Mouse (Mus musculus) thymus, postnatal 36 days (tissue): Measurements from ENCODE around the gene Lrrn1.

ENCODE experiments used
- DNase-seq, 2 experiments: peaks; one replicate each; pipeline ENCODE4 v3.0.0; 2022; ENCODE audit warnings: mixed read lengths in 2 of 2

The Lrrn1 gene

DNA sequence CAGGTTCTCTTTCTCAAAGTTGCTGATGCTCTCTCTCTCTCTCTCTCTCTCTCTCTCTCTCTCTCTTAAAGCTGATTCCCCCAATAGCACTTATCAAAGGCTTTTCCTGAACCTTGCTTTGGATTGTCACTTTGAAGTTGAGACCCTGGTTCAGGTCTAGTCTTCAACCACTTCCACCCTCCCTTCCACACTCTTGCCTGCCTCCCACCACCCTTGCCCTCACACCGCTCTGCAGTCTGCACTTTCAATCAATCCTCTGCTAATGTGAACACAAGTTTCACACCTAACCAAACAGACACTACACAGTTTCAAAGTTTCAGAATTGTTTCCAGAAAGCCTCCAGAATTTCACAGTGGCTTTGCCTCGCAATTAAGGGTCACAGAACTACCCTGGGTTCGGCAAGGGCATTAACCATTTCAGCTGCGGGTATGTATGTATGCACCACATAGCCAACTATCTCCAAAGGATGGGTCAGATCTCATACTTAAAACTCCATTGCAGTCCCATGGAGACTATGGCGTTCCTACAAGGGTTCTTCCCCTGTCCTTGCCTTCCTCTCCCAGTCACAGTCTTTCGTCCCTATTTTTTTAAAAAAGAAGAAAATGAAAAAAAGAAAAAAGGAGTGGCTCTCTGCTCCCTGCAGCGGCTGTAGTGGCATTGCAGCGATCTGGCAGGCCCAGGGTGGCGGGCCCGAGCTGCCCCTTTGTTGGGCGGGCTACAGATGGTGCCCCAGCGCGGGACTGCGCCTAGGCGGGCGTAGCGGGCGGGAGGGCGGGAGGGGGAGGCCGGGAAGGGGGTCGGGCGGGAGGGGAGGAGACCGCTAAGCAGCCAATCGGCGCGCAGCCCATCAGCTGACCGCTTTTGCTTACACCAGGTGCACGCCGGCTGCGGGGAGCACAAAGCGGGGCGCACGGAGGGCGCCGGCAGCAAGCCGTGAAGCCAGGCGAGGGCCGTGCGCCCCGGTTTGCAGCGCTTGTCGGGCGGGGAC lies at the start of gene Lrrn1:
Lrrn1 (plus strand) TSS at position 892 of the 988 bp plus-strand sequence.
- peak in 1 of 2 experiments; percentile 3 for DNase-seq

DNA sequence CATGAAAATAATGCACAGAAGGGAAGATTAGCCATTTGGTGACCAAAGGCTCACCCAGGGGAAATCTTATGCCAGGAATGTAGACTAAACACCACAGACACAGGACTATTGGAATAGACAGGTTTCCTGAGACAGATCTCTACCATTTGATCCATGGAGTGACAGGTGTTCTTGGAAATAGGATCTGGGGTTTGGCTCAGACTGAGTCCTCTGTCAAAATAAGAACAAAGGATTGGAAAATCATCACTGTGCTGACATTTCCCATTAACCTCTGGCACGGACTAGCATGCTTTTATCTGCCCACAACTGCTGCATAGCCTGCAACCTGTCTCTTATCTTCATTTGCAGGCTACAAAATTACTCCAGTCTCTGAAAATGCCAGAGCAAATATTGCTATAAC lies 35.1 kb upstream of the Lrrn1 start:
- no peak for DNase-seq

DNA sequence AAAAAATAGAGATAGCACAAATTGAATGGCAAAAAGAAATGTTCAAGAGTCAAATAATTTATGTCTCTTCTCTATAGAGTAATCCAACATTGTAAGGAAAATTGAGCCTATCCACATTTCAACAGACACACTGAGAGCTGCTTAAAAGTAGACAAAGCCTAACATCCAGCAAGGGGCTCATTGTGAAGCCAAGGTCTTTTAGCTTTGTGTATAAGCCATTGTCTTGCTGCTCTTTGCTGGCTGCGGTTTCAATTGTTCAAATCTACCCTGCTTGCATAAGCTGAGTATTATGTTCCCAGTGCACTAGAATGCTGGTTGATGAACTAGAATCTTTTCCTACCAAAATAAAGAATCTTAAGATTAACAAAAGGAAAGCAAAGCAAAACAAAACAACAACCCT lies 33.7 kb upstream of the Lrrn1 start:
- no peak for DNase-seq

DNA sequence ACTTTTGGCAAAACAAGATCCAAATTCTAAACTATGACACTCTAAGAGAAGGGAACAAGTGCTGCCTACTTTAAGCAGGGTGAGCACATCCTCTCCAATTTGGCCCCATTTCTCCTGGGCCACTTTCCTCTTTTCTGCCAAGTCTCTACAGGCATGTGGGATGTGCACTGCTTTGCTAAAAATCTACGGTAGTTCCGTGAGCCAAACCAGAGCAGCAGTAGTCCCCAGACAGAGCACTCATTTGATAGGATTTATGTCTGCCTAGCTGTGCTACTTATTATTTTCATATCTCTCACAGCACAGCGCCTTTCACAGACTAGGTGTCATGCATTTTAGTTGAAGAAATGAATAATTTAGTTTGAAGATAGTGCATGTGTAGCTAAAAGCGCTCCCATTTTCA lies 15.9 kb upstream of the Lrrn1 start:
- DNase-seq, result no peak

DNA sequence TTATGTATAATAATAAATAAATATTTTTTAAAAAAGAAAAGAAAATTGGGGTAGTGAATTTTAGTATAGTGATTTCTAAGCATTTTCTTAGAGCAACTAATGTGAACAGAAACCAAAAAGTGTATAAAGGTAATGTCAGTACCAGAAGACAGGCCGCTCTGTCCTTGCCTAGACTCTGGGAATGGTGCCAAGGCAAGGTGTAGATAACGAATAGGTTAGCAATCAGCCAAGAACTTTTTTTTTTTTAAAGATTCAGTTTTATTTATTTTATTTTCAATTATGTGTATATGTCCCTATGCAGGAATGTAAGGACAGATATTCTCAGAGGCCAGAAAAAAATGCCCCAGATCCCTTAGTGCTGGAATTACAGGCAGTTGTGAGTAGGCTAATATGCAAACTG lies 5.6 kb upstream of the Lrrn1 start:
- no peak for DNase-seq

DNA sequence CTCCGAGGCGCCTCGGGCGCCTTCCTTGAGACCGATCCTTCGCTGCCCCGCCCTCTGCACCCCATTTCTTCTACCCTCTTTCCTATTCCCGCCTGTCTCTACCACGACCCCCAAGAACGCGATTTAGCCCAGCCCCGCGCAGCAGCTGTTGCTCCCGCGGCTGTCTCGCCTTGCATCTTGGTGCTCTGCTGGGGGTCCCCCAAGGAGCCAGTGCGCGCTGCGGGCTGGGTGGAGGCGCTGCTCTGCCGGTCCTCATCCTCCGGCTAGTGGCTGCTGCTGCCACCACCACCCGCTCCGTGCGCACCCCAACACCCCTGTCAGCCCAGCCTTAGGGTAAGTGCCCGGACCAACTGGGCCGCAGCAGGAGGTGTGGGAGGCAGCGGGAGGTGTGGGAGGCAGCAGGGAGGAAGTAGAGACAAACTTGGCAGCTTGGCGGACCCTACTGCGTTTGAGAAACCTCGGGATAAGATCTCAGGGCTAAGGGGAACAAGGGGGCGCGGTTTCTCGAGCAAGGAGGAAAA lies 403 bp downstream of the Lrrn1 start:
- DNase-seq, result peak in 1 of 2 experiments; percentile 4

DNA sequence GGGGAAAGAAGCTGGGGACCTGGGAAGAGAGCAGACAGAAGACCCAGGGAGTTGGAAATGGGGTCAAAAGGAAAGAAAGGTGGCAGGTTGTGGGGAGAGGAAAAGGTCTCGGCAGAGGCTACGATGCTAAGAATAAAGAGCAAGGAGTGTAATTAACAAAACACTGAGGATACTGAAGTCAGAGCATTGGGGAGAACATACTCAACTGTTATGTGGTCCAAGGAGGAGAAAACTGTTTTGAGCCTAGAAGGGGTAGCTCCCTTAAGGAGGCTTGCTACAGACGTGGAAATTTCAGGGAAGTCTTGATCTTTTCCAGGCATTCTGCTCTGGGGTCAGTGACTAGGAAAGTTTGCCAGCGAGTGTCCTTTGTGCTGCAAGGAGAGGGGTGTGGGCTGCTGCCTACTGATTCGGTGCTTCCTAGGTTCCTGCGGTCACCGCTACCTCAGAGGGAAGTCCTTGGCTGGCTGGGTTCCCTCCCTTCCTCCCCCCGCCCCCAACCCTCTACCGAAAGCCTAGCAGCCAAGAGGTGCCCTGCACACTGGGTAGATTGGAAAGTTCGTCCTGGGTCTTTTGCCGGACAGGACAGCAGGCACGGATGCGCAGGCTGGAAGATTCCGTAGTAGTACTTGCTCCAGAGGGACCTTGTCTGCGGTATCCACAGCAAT lies 1.2 kb downstream of the Lrrn1 start:
- DNase-seq, result no peak

DNA sequence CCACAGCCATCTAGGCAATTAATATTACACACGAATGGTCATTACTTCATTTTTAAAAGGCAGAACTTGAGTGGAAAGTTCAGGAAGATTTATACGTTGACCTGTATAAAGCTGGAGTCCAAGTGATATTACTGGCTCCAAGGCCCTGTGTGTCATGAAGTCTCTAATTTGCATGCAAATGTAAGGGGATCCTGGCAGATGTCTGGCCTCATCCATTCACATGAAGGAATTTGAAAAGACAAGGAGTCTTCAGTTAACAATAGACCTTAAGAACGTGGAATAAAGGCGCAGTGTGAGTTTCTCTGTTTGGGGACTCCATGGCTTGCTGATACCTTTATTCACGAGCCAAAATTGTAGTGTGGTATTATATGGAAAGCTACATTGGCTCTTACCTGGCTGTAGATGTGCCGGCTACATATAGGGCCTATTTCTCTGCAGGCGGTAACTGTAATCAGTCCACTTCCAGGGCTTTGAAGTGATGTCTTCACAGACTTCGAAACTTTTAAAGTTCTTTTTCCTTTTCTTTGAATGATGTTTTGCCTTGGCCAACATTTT lies 2.0 kb downstream of the Lrrn1 start:
- no peak for DNase-seq

DNA sequence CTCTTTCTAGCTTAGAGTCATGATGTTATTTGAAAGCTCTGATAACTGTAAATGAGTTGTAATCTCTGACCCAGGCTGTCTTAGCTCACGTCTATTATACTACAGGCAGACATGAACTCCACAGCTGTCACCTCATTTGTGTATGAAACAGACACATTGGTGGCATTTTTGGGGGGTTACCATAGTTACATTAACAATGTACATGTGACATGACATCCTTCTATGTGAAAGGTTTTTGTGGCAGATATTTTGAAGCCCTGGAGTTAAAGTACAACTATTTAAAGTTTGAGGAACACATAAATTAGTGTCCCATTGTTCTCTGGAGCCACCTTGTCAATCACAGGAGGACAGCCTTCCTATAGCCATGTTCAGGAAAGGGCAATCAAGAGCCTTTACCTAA lies 5.0 kb downstream of the Lrrn1 start:
- DNase-seq, result no peak

DNA sequence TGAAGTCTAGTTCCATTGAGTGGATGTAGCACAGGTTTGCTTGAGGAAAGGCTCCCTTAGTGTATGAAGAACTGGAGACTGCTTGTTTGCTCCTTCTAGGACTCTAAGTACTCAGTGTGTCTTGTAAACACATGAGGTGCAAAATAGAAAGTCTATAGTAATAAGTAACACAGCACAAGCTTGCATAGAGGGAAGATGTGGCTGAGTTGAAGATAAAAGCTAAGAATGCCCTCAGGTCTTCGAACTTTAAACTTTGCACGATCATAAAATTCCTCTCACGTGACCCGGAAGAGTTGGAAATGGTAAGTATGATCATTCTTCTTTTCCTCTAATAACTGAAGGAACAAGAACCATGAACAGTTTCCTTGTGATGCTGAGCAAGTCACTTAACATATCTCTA lies 7.1 kb downstream of the Lrrn1 start:
- no peak for DNase-seq

DNA sequence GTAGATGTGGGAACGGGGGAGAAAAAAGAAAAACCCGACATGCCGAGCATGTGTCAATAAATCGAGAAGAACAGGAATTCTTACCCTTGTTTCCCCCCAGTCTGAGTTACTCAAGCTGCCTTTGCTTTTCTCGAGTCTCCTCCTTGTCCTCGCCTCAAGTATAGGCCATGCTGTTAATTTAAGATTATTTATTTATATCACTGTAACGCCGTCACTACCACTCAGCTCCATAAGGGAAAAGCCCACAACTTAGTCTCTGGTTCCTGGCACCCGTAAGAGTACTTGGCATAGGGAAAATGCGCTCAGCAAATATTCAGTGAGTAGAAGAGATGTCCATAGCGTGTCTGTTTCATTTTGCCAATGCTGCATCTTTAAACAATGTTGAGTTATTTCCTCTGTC lies 11.7 kb downstream of the Lrrn1 start:
- no peak for DNase-seq

DNA sequence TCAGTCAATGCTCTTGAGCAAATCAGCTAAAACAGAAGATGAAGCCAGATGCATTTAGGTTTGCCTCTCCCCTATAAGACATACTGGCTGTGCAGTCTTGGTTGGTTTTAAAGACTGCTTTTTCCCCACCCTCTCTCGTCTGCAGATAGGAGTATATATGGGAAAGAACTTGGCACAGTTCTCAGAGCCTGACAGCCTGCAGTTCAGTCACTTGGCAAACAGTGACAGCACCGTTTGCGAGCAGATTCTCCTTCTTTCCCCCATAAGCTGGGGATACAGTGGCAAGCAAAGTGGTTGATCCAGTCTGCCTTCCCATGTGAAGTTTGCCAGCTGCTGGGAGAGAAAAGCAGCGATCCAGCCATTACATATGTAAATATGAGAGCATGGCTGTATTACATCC lies 12.3 kb downstream of the Lrrn1 start:
- no peak for DNase-seq

DNA sequence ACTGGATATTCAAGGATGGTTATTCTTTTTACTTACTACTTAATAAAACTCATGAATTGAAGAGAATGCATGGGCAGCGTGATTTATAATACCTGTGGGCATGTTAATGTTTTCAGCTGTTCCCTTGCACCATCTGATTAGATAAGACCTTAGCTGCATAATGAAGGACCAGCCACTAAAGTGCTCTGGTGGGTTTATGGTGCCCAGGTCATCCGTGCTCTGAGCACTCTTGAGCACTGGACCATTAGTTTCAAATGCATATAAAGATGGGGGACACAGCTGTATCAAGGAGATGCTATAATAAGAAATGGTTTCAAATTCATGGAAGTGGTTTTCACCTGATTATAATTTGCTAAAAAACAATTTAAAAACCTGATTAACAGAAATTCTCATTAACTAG lies 16.7 kb downstream of the Lrrn1 start:
- DNase-seq, result no peak

DNA sequence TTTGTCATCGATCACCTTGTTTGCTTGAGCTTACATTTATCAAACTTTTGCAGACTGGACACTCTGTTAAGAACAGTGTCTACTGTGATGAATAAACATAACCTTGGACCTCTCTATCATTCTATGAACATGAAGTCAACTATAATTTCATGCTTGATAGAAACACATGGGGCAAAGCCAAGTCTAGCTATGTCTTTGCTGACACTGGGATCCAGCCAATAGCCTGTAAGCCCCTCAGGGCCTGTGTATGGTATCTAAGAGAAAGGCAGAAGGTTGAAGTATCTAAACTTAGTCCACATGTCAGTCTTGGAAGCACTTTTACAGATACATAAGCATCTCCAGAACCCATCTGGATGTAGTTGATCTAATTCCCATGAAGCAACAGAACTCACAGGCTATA lies 22.9 kb downstream of the Lrrn1 start:
- DNase-seq, result no peak

DNA sequence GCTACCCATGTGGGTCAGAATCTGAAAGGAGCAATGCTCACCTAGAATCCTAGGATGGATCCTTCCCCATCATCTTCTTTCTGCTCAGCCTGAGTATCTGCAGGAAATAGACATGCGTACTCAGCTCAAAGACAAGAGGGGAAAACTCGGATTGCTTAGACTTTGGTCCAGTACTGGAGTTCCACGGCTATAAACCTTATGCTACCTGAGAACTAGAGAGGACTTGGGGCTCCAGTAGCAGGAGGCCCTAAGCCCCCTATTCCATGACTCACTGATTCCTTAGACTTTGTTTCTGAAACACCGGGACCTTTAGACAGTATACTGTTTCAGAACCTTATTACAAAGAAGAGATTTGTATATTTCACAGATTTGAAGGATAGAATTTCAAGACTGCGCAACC lies 25.8 kb downstream of the Lrrn1 start:
- DNase-seq, result no peak

DNA sequence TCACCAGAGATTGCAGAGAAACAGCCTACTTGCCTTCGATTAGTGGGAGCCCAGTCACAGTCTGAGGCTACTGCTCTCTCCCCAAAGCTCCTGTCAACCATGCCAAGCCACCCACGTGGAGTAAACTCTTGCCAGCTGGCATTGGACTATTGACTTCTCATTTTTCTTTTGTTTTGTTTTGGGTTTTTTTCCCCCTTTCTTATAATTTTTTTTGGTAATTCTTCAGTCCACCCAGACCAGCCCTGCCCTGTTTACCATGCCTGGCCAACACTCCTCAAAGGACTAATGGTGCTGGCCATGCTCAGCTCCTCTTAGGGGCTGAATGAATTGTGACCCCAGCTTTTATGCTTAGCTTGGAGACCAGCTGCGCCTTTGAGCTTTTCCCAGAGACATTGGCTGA lies 27.4 kb downstream of the Lrrn1 start:
- DNase-seq, result no peak

DNA sequence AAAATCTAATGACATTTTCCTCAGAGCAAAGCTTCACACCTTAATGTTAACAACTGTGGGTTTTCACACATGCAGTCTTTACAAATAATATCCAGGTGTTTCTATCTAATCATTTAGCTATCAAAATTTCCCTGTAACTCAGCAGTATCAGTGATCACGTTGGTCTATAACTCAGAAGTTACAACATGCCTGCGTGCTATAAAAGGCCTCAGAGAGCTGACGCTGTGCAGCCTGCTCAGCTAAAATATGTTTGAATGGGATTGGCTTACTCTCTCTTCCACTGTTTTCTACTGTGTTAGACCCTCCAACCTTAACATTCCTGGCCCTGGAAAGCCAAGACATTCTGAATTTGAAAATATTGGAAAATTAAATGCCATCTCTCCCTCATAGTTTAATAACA lies 28.2 kb downstream of the Lrrn1 start:
- no peak for DNase-seq

DNA sequence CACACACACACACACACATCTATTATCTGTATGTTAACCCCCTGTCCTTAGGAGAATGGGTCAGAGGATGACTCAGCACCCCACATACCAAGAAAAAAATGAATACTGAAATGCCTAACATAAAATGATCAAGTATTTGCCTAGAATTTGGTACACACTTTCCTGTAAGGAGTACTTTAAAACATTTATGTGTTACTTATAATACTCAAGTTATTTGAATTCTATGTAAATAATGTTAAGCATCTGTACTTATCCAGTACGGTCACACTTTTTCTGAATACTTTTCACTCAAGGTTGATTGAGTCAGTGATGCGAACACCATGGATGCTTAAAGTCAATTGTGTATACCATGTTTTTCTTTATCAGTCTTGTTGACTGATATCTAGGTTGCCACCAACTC lies 32.7 kb downstream of the Lrrn1 start:
- no peak for DNase-seq

DNA sequence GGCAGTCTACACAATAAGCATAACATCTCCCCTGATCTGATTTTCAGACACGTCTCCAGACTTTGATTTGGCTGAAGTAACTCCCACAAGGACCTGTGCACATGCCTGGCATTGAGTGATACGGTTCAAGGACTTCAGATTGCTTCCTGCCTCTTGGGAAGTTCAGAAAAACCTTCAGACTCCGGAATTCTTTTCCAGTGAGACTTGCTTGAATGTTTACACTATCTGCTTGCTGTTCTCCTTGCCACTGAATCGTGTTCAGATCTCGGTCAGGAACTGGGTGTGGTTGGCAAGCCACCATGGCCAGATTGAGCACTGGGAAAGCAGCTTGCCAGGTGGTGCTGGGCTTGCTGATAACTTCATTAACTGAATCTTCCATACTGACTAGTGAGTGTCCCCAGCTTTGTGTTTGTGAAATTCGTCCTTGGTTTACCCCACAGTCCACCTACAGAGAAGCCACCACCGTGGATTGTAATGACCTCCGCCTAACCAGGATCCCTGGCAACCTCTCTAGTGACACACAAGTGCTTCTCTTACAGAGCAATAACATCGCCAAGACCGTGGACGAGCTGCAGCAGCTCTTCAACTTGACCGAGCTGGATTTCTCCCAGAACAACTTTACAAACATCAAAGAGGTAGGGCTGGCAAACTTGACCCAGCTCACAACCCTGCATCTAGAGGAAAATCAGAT lies 37.5 kb downstream of the Lrrn1 start:
- no peak for DNase-seq

DNA sequence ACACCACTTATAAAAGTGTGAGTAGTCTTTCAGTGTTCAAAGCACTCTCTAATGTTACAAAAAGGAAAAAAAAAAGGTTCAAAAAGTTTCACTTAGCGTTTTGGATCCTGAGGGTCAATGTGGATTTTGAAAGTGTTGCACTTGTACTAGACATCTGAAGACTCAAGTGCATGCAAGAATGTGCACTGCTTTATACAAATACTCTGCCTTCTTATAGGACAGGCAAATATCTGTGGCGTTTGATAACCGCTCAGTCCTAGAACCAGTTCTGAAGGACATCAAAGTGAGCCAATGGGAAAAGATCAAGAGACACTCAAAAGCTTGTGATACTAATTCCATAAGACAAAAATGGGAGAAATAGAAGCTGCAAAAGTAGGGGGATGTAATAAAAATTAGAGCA lies 45.0 kb downstream of the Lrrn1 start:
- DNase-seq, result no peak

DNA sequence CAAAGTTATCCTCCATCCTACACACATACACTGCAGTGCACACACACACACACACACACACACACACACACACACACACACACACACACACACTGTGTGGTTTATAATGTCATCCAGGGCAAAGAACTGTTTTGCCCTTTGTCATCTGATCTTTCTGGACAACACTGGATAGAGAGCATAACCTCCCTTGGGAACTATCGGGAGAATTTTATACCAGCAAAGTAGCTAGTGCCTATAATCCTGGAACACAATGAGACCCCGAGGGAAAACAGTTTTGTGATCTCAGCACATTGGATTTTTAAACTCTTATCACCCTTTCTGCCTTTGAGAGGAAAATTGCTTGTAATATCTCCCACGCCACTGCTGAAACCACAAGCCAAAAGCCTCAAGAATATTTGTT lies 45.8 kb downstream of the Lrrn1 start:
- DNase-seq, result no peak

DNA sequence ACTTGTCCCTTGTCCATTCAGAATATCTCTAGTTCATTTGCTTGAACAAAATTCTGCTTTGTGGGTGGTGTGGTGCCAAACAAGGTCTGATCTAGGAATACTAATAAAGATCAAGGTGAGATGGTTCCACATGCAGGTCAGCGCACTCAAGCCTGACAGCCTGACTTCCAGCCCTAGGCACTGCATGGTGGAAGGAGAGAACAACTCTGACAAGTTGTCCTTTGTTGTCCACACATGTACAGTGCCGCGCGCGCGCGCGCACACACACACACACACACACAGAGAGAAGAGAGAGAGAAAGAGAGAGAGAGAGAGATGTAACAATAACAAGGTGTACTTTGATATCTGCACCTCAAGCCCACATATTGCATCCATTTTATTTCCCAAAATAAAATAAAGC lies 47.7 kb downstream of the Lrrn1 start:
- no peak for DNase-seq

DNA sequence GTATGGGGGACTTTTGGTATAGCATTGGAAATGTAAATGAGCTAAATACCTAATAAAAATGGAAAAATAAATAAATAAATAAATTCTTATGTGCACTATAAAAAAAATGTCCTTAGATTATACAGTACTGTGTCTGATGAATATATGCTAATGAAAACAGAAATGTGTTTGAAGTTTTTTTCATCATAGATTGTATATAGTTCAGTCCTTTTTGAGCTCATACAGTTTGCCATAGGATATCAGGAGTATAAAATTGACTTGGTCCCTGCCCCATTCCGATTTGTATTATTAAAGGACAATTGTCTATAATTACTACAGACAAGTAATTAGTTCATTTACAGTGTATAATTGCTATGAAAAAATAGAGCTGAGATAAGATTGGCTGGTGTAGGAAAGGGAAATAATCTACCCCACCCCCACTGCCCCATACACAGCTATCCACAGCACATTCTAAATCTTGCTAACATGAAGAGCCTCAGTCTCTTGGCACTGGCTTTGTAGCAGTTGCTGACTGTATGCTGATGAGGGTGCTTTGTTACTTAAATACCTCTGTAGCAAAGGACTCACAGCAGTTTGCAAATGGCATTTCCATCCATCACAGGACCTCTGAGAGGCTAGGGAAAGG lies 54.3 kb downstream of the Lrrn1 start:
- DNase-seq, result no peak
